Mouse (Mus musculus): ENCODE results near the gene Dab1.
A peak's percentile ranks its signal among the peaks of the same experiment; 100 is the strongest.

Dab1 gene

DNA sequence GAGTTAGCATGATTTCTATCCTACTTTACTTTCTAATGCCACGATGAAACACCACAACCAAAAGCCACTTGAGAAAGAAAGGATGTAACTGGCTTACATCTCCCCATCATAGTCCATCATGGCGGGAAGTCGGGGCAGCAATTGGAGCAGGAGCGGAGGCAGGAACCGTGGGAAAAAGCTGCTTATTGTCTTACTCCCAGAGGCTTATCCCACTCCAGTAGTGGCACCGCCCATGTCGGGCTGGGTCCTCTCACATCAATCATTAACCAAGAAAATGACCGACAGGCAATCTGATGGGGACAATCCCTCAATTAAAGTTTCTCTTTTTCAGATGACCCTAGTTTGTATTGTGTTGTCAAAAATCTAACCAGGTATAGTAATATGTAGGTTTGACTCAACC, 893.4 kb downstream of the Dab1 start:
- no peak for DNase-seq (ENCODE audit: low spot score in 2 of 2)

- no peak for DNase-seq (ENCODE audit: low spot score in 2 of 2)
Measured at GRCm38 (mm10) chr4:104513622-104514021, 894.5 kb downstream of the Dab1 start.

DNA sequence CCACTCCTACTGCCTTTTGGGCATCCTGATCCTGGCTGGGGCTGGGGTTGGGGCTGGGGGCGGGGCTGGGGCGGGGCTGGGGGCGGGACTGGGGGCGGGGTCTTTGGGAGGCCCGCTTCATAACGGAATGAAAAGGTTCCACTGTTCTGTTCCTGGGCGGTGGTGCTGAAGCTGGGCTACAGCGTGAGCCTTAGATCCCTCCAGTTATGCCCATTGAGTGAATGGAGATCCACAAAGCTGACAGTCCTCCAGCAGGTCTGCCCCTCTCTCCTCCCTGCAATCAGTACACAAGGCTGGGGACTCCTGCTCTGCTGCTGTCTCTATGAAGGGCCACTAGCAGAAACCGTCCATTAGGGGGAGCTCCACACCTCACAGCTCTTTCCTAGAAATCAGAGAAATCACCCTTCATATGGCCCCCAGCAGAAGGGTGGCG, 895.4 kb downstream of the Dab1 start:
- peak; percentile 20 to 33 for DNase-seq (ENCODE audit: low spot score in 2 of 2)

DNA sequence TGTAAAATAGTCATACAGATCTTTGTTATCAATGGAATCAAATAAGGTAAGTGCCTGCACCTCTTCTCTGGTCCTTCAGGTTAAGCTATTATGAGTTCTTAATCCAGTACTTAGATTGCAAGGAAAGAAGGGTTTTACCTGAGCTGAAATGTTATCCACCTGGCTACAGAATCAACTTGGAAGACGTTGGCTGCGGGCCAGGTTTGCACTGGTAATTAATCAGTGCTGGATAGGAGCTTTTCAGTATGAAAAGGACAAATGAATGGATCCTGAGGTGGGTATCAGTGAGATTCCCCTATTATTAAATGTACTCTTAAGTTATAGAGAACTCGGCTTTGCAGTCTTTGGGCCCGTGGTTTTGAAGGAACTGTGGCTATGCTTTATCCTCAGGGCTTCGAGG, 896.5 kb downstream of the Dab1 start:
- DNase-seq (ENCODE audit: low spot score in 2 of 2): no peak

DNA sequence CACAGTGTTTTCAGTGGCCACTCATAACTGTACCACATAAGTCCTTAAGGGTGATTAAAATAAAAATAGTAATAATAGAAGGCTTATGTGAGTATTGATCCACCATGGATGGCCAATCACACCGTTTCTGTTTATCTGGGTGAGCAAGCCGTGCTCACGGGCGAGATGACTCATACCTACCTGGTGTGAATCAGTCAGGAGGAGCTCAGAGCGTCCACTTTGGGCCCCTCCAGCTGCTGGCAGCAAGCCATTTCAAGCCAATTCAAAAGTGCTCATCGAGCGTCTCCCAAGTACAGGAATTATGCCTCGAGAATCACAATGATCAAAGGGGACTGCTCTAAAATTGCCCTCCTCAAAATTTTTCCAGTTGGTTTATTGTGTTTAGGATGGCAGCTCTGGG, 903.2 kb downstream of the Dab1 start:
- DNase-seq (ENCODE audit: low spot score in 2 of 2): no peak

DNA sequence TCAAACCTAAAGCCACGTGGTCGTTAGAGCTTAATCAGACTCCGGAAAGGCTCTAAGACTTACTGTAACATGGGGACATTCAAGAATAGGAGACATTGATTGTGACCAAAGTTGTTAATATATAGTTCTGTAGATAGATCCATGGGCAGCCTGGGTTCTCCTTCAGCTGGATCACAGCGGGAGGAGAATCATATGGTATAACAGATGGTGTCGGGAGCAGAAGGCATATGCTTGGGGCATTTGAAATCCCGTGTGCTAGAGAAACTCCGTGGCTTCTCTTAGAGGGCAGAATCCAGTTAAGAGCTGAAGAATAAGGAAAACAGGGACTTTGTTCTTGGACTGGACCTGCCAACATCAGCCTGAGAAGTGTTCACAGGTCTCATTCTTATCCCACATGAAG, 904.6 kb downstream of the Dab1 start:
- no peak for DNase-seq (ENCODE audit: low spot score in 2 of 2)

DNA sequence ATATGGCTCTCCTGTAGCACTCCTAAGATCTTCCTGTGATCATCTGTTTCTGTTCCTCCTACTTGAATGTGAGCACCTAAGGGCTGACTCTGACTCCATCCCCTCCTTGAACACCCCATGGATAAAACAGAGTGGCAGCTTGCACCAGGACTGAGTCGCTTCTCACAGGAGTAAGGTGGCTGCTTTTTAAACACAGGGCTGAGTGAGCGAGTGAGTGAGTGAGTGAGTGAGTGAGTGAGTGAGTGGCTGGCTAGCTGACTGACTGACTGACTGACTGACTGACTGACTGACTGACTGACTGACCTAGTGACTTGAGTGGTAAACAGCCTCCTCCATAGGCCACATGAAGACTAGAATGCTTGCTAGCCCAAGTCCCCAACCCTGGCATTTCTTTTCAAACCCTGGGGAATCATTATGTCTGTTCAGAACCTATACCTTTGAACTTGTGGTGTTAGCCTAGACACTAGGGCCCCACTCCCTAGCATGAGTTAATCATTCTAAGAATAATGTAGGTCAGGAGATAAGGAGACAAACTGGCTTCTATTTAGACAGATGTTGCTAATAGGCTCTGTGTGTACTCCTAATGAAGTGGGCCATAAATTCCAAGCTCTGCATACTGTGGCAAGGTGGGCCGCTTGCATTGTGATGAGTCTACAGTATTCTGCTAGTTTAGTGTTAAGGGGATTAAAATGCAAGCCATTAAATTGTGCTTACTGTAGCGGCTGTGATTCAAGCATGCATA, 910.9 kb downstream of the Dab1 start:
- no peak for DNase-seq (ENCODE audit: low spot score in 2 of 2)

GRCm38 (mm10) chr4:104532846-104533245, 913.7 kb downstream of the Dab1 start:
- DNase-seq (ENCODE audit: low spot score in 2 of 2): peak in 1 of 2 experiments; percentile 42

GRCm38 (mm10) chr4:104538420-104538819, 919.3 kb downstream of the Dab1 start:
- DNase-seq (ENCODE audit: low spot score in 2 of 2): no peak

DNA sequence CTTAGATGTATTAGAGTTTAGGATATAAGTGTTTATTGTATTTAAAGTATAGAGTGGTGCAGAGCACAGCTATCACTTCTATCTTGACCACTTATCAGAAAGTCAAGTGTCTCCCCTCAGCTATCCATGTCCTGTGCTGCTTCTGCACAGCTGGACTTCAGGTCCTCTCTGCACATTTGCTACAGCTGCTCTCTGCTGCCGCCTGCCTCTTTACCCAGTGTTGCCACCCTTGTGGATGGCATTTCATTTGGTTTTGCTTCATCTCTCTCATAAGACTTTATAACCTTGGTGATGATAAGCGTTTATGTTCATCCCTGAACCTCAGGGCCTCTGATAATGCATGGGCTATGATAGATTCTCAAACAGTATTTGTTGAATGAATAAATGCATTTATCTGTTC, 919.9 kb downstream of the Dab1 start:
- DNase-seq (ENCODE audit: low spot score in 2 of 2): no peak

- DNase-seq (ENCODE audit: low spot score in 2 of 2): no peak
Measured at GRCm38 (mm10) chr4:104547091-104547490, 927.9 kb downstream of the Dab1 start.

DNA sequence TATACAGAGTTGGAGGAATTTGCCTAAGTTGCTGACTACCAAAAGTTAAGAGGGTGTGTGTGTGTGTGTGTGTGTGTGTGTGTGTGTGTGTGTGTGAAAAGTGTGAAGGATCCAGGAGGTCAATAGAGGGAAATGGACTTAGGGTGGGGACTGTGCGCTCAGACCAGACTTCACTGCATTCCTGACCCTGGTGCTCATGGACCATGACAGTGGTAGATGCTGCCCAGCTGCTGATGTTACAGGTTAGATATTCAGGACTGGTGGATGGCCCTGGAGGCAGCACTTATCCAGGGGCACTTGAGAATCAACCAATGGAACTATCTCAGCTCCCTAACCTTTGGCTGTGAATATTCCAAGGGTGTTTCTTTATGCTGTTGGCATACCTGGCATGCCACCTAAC, 929.1 kb downstream of the Dab1 start:
- DNase-seq (ENCODE audit: low spot score in 2 of 2): no peak

DNA sequence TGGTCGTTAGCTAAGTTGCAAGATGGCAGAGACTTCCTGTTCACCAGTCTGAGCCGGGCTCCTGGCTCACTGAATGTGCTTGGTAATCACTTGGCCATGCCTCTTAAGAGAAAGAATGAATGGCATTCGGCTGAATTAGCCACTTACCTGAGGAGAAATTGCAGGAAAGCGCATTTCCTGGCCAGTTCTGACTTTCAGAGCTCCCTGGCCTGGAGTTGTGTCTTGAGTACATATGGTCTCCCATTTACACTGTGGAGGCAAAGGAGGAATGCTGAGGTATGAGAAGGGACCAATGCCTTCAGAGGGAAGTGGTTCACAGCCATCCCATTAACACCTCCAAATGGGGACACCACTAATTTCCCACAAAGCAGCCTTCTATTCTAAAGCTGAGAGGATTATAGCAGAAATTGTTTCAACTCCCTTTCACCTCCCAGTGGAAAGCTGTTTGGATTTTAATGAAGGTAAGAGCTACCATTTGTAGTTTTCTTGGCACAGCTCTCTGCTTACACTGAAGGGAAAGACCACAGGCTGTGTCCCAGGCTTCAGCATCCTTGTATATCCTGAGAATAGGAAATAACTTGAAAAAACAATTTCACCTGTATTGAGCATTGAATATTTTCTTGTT, 931.5 kb downstream of the Dab1 start:
- DNase-seq (ENCODE audit: low spot score in 2 of 2): no peak

GRCm38 (mm10) chr4:104551390-104552070, 932.4 kb downstream of the Dab1 start:
- DNase-seq (ENCODE audit: low spot score in 2 of 2): no peak

- no peak for DNase-seq (ENCODE audit: low spot score in 2 of 2)
Measured at GRCm38 (mm10) chr4:104555408-104555807, 936.2 kb downstream of the Dab1 start.

DNA sequence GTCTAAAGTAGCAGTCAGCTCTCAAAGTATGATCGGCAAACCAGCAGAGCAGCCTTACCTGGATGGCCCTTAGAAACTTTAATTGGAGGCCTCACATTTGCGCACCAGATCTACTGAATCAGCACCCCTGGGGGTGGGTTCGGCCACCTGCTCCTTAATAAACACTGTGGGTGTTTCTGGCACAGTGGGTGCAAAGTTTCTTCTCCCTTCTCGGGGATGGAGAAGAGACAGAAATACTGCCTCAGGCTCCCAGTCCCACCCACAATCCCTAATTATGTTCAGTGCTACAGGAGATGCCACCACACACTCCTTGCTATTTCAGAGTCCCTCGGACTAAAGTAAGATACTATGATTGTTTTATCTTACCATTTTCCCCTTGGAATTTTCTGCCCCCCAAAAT, 944.4 kb downstream of the Dab1 start:
- no peak for DNase-seq (ENCODE audit: low spot score in 2 of 2)

DNA sequence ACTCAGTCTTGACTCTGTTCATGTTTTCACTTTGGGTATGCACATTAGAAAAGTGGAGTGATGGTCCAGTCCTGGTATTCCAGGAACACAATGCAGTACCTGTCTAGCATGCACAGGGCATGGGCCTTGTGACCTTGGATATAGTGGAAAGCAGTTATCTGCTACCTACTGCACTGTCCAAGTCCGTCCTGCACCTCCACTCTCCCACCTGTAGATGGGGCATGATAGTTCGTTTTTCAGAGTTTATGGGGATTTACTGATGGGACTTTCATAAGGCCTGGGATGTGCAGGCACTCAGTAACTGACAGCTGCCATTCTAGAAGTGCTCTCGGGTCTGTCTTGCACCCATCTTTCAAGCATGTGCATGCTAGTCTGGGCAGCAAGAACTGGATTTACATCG, 951.4 kb downstream of the Dab1 start:
- DNase-seq (ENCODE audit: low spot score in 2 of 2): no peak

DNA sequence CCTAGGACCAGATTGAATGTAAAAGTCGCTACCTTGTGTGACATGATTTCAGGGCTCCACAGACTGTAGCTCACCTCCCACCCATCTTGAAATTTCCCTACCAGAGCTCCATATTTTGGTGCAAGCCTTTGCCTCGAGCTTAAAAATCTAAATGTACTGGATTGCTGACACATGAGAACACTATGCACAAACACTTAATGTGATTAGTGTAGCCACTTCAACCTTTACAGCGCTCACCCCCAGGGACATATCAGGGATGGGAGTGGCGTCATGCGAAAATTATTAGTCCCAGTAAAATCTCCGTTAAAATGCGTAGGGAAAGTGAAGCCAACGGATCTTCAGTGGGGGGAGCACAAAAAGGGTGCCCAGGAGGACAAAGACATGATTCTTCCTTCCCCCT, 953.3 kb downstream of the Dab1 start:
- DNase-seq (ENCODE audit: low spot score in 2 of 2): no peak

DNA sequence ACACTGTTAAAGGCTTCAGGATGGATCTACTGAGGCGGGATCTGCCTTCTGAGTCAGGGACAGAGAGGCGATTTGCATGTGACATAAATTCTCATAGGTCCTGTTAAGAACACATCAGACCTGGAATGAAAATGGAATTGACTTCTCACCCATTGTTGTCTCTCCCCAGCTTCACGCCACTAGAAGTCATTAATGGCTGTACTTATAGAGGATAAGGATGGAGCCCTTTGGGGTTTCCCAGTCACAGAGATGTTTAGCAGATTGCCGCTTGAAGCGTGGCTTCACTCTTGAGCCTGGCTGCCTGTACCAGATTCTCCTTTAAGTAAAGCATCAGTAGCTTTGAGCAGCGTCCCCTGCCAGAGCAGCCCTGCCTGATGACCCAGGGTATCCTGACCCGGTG, 954.3 kb downstream of the Dab1 start:
- DNase-seq (ENCODE audit: low spot score in 2 of 2): no peak

DNA sequence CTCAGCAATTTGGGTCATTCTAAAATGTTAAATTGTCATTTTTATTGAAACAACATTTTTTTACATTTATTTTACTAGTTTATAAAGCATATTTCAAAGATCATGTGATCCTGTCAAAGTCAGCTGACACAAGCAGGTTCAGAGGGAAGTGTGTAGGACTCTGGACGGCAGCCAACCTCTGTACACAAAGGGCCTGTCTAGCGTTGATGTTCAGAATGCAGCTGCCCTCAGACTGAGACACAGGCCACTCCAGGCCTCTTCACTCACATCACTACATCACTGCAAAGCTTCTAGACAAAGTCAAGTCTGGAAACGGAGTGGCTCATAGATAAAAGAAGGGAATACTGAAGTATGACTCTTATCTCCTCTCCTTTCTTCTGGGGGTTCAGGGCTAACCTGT, 959.2 kb downstream of the Dab1 start:
- no peak for DNase-seq (ENCODE audit: low spot score in 2 of 2)

- DNase-seq (ENCODE audit: low spot score in 2 of 2): no peak
Measured at GRCm38 (mm10) chr4:104579946-104580544, 960.9 kb downstream of the Dab1 start.

DNA sequence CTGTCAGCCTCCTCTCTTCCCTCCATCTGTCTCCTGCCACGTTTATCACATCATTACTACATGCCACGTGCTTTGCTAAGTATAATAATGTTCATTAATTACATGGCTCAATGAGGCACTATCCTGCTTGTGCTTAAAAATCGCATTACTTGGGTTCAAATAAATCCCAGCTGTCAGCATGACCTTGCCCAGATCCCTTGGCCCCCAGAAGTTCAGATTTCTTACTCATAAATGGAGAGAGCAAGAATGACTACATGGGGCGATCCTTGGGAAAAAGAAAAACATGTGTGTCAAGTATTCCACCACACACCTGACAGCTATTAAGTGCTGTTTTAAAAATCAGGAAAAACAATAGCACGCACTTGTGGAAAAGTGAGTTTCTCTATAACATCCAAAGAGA, 963.6 kb downstream of the Dab1 start:
- no peak for DNase-seq (ENCODE audit: low spot score in 2 of 2)

GRCm38 (mm10) chr4:104587826-104588225, 968.7 kb downstream of the Dab1 start:
- no peak for DNase-seq (ENCODE audit: low spot score in 2 of 2)
